10 mouse cellular contexts compared by ENCODE assay signal in the genomic region with DNA sequence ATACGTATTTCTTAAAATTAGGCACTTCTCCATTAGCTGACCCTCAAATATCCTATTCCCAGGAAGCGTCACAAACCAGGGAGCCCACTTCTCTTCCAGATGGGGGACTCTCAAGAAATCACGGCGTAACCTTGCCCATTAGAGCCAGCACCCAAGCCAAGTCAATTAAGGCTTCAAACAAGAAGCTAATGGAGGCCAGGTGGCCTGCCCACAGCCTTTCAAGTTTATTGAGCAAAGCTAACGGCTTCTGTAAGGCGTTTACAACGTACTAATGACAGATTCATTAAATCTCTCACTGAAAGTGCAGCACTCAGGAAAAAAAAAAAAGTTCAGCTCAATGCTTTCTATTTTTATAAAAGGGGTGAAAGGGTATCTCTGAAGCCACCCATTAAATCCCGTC. TPM values are rescaled to one million over a fixed set of nuclear protein-coding genes. Genes with fewer than 3 reads are reported as not detected.
A peak's percentile ranks its signal among the peaks of the same experiment; 100 is the strongest.
DNase-seq lines count a peak whose midpoint lies in the region; ATAC-seq and TF ChIP-seq lines count a peak whose summit lies in the region.
"Had no signal": no experiment of that assay in that cellular context is flagged by ENCODE, and none has a peak within 500 bp of the region (broad histone marks: within the 10 kb centered on the region; RNA-seq: fewer than 3 reads in every experiment).

No protein-coding gene starts in this region.

- peak overlapping the region; percentile 63; the same call in 1 of the 2 replicates for H3K9ac ChIP-seq in heart, embryonic 16.5 days (ENCODE audit: low read length)
- H3K9ac ChIP-seq in midbrain, embryonic 11.5 days (ENCODE audit: low read length) = peak overlapping the region; percentile 75; the same call in 1 of the 2 replicates

- no peak for ATAC-seq in heart, embryonic 16.5 days (replicated peaks; ENCODE audit: extremely low read depth, insufficient read depth, low FRiP score)
- no peak for ATAC-seq in midbrain, embryonic 11.5 days (ENCODE audit: low FRiP score)
- ATAC-seq in megakaryocyte progenitor cell, adult 5-6 weeks (replicated peaks; ENCODE audit: poor library complexity) = no peak

- no peaks in the 10 kb centered on the region for H3K36me3 ChIP-seq in heart, embryonic 16.5 days (ENCODE audit: control insufficient read depth, insufficient read depth)
- H3K36me3 ChIP-seq in midbrain, embryonic 11.5 days (ENCODE audit: control insufficient read depth, insufficient read depth, low read length) = no peaks in the 10 kb centered on the region
- H3K36me3 ChIP-seq: G1E had no signal

- no peaks in the 10 kb centered on the region for H3K27me3 ChIP-seq in heart, embryonic 16.5 days (ENCODE audit: control insufficient read depth, insufficient read depth, low read length)
- H3K27me3 ChIP-seq in midbrain, embryonic 11.5 days (ENCODE audit: control insufficient read depth, insufficient read depth, low read length) = no peaks in the 10 kb centered on the region; the same call in 1 of the 2 replicates

- peak overlapping the region; percentile 64 for H3K4me3 ChIP-seq in heart, embryonic 16.5 days (ENCODE audit: low read length)
- peak overlapping the region; percentile 70 for H3K4me3 ChIP-seq in bone marrow, adult 2 months (replicated peaks; ENCODE audit: control insufficient read depth, low read depth, low read length)
- peak overlapping the region; percentile 67 for H3K4me3 ChIP-seq in midbrain, embryonic 11.5 days (ENCODE audit: low read depth, low read length)

- H3K9me3 ChIP-seq in heart, embryonic 16.5 days (replicated peaks; ENCODE audit: control insufficient read depth, low read length) = no peaks in the 10 kb centered on the region
- no peaks in the 10 kb centered on the region for H3K9me3 ChIP-seq in midbrain, embryonic 11.5 days (ENCODE audit: control insufficient read depth, low read length)

- WGBS in heart, embryonic 16.5 days = 19% methylated on average over 8 of the region's 8 CpGs
- 14% methylated on average over 8 of the region's 8 CpGs for WGBS in bone marrow, adult 2 months
- WGBS in midbrain, embryonic 11.5 days = 28% methylated on average over 8 of the region's 8 CpGs

- intact Hi-C loops in heart, postnatal 10 days (cut with DNase I) = no loop called here

- no peak for TF ChIP-seq CTCF in bone marrow, adult 2 months (IDR thresholded peaks at IDR 0.05; ENCODE audit: control insufficient read depth, insufficient read depth, low read length)

- H3K27ac ChIP-seq in heart, embryonic 16.5 days (ENCODE audit: low read length) = no peak overlapping the region
- no peak overlapping the region for H3K27ac ChIP-seq in bone marrow, adult 2 months (ENCODE audit: control insufficient read depth, insufficient read depth, low read depth, low read length, poor library complexity)
- H3K27ac ChIP-seq in midbrain, embryonic 11.5 days (ENCODE audit: low read depth, low read length) = no peak overlapping the region

- DNase-seq in heart, postnatal 10 days = no peak
- peak; percentile 66 for DNase-seq in forelimb bud, embryonic 11.5 days (ENCODE audit: low read depth, low spot score)
- DNase-seq in midbrain, embryonic 11.5 days (ENCODE audit: low spot score, missing footprints) = no peak
- no peak for DNase-seq in cerebellum, adult 8-10 months
- DNase-seq in cerebellum, postnatal 36 days = no peak

- TF ChIP-seq POLR2A in bone marrow, adult 2 months (IDR thresholded peaks at IDR 0.05; ENCODE audit: borderline replicate concordance, control insufficient read depth, low read depth, low read length) = no peak

- peak overlapping the region; percentile 77 for H3K4me2 ChIP-seq in heart, embryonic 16.5 days (ENCODE audit: low read depth, low read length)
- H3K4me2 ChIP-seq in midbrain, embryonic 11.5 days = peak overlapping the region; percentile 83

- peaks cover 6% of the 10 kb centered on the region; the same call in 1 of the 2 replicates for H3K4me1 ChIP-seq in heart, embryonic 16.5 days (ENCODE audit: control insufficient read depth, insufficient read depth, low read length)
- no peaks in the 10 kb centered on the region; the same call in 1 of the 2 replicates for H3K4me1 ChIP-seq in bone marrow, adult 2 months (ENCODE audit: control insufficient read depth, insufficient read depth, low read length)
- peaks cover 3% of the 10 kb centered on the region for H3K4me1 ChIP-seq in midbrain, embryonic 11.5 days (ENCODE audit: control insufficient read depth, insufficient read depth, low read length)

RNA-seq across cellular contexts. Expression of a gene that starts 20.1 kb away (rescaled TPM):
- 1.8 and 1.9 TPM in 2 replicates for polyA plus RNA-seq in heart, embryonic 16.5 days (2015; fragmentation: Nextera tagmentation; extraction: Ambion mirVana)
- 1 to 10 TPM; 1.5 to 2.3 TPM for total RNA-seq in heart, postnatal 10 days (2021)
- 2.7 and 13.8 TPM in 2 replicates for polyA plus RNA-seq in bone marrow, adult 2 months (2011; ENCODE audit: insufficient read depth, insufficient read length, low replicate concordance, missing spikeins)
- 7.9 and 8.1 TPM in 2 replicates for polyA plus RNA-seq in midbrain, embryonic 11.5 days (2014; fragmentation: Nextera tagmentation; extraction: Ambion mirVana)
- 0.67 and 1.9 TPM in 2 replicates for total RNA-seq in megakaryocyte progenitor cell, adult 5-6 weeks (2015)
- 1.0 and 2.0 TPM in 2 replicates for total RNA-seq in megakaryocyte progenitor cell, adult 5-6 weeks (2017)

RNA-seq across cellular contexts. Expression of a gene that starts 31.1 kb away (rescaled TPM):
- 0.74 and 0.95 TPM in 2 replicates for polyA plus RNA-seq in heart, embryonic 16.5 days (2015; fragmentation: Nextera tagmentation; extraction: Ambion mirVana)
- total RNA-seq in heart, postnatal 10 days (2021) = 1 to 10 TPM; 1.0 to 1.4 TPM
- polyA plus RNA-seq in bone marrow, adult 2 months (2011; ENCODE audit: insufficient read depth, insufficient read length, low replicate concordance, missing spikeins) = 1.2 TPM in 1 of 2 replicates, not detected in the other
- 0.19 and 0.30 TPM in 2 replicates for polyA plus RNA-seq in midbrain, embryonic 11.5 days (2014; fragmentation: Nextera tagmentation; extraction: Ambion mirVana)
- total RNA-seq in megakaryocyte progenitor cell, adult 5-6 weeks (2015) = not detected in 2 replicates
- not detected in 2 replicates for total RNA-seq in megakaryocyte progenitor cell, adult 5-6 weeks (2017)
- total RNA-seq: hematopoietic stem cell, adult 5-6 weeks had no signal
- polyA plus RNA-seq: G1E had no signal
